Mouse (Mus musculus) CH12.LX (cell line): ENCODE data around the gene Mier3. TPM values are rescaled to one million over a fixed set of nuclear protein-coding genes. Genes with fewer than 3 reads are reported as not detected.

Source experiments
- DNase-seq: peaks from one replicate; pipeline ENCODE4 v3.0.0-alpha.2; 2013; ENCODE audit errors: extremely low read depth
- H3K27ac ChIP-seq: 2 replicates; pipeline ENCODE4 v1.5.1; 2012; ENCODE audit warnings: low read depth, mild to moderate bottlenecking, control low read depth, moderate library complexity; ENCODE audit not compliant: insufficient read depth
- H3K27me3 ChIP-seq: replicated peaks from 2 replicates; pipeline ENCODE3; 2012; ENCODE audit warnings: inconsistent platforms
- H3K36me3 ChIP-seq, 2 experiments: replicated peaks in 1 of 2; 2 replicates each; pipeline versions ENCODE3 to v1.6.1; 2012; ENCODE audit warnings: inconsistent platforms in 1 of 2, low read length in 1 of 2, mild to moderate bottlenecking in 1 of 2, mixed read lengths in 1 of 2, moderate library complexity in 1 of 2; ENCODE audit not compliant: control insufficient read depth in 1 of 2, insufficient read depth in 1 of 2
- H3K4me1 ChIP-seq, 2 experiments: 2 replicates each; pipeline ENCODE4 v1.6.1; 2012; ENCODE audit warnings: inconsistent platforms in 1 of 2, moderate library complexity in 1 of 2; ENCODE audit not compliant: insufficient read depth in 2 of 2, control insufficient read depth in 1 of 2
- H3K4me2 ChIP-seq: 2 replicates; pipeline ENCODE4 v1.6.1; 2012; ENCODE audit warnings: low read depth, mild to moderate bottlenecking, control low read depth; ENCODE audit not compliant: poor library complexity, insufficient read depth, severe bottlenecking
- H3K4me3 ChIP-seq, 3 experiments: fragments of 150-350 bp in 1 of 3; sonication (generic) in 1 of 3; replicated peaks in 1 of 3; 2 replicates each; pipeline versions ENCODE3 to v1.5.1; 2011 to 2012; ENCODE audit warnings: low read depth in 2 of 3, low read length in 2 of 3, mild to moderate bottlenecking in 2 of 3, moderate library complexity in 2 of 3, control low read depth in 1 of 3, improper control_type of control experiment in 1 of 3, inconsistent platforms in 1 of 3, mixed read lengths in 1 of 3; ENCODE audit not compliant: poor library complexity in 1 of 3
- H3K79me2 ChIP-seq: replicated peaks from 2 replicates; pipeline ENCODE4 v1.6.1; 2012; ENCODE audit warnings: mild to moderate bottlenecking, moderate library complexity; ENCODE audit not compliant: control insufficient read depth, poor library complexity, insufficient read depth, severe bottlenecking; ENCODE audit errors: extremely low read depth
- H3K9ac ChIP-seq: 2 replicates; pipeline ENCODE4 v1.6.1; 2012; ENCODE audit warnings: low read depth, mild to moderate bottlenecking, control low read depth, moderate library complexity; ENCODE audit not compliant: insufficient read depth
- H3K9me3 ChIP-seq: replicated peaks from 2 replicates; pipeline ENCODE3; 2012; ENCODE audit warnings: low read length, inconsistent platforms, mixed read lengths
- BHLHE40 ChIP-seq: IDR thresholded peaks from 2 replicates; pipeline ENCODE4 v1.6.1; 2011; ENCODE audit warnings: mild to moderate bottlenecking, low read depth, low read length, improper control_type of control experiment
- CHD1 ChIP-seq: IDR thresholded peaks from 2 replicates; pipeline ENCODE4 v1.6.1; 2012; ENCODE audit warnings: low read depth, low read length, improper control_type of control experiment, inconsistent platforms
- CTCF ChIP-seq, 2 experiments: IDR thresholded peaks in 1 of 2; conservative IDR thresholded peaks in 1 of 2; 2 replicates each; pipeline ENCODE4 v1.5.1; 2011 to 2012; ENCODE audit warnings: low read depth in 2 of 2, low read length in 2 of 2, improper control_type of control experiment in 1 of 2, inconsistent platforms in 1 of 2, mild to moderate bottlenecking in 1 of 2, moderate library complexity in 1 of 2
- ELF1 ChIP-seq: IDR thresholded peaks from 2 replicates; pipeline ENCODE4 v1.6.1; 2014; ENCODE audit warnings: low read depth, mild to moderate bottlenecking, inconsistent platforms, low read length, improper control_type of control experiment
- EP300 ChIP-seq: IDR thresholded peaks from 2 replicates; pipeline ENCODE4 v1.6.1; 2011; ENCODE audit warnings: low read length, improper control_type of control experiment
- HCFC1 ChIP-seq: IDR thresholded peaks from 2 replicates; pipeline ENCODE4 v1.6.1; 2012; ENCODE audit warnings: low read depth, mild to moderate bottlenecking, inconsistent platforms, low read length, improper control_type of control experiment
- IRF4 ChIP-seq: IDR thresholded peaks from 2 replicates; pipeline ENCODE4 v1.6.1; 2014; ENCODE audit warnings: low read depth, mild to moderate bottlenecking, inconsistent platforms, low read length, improper control_type of control experiment
- JUND ChIP-seq: conservative IDR thresholded peaks from 2 replicates; pipeline ENCODE4 v1.6.1; 2011; ENCODE audit warnings: low read depth, low read length, improper control_type of control experiment
- MAFK ChIP-seq: IDR thresholded peaks from 2 replicates; pipeline ENCODE4 v1.6.1; 2011; ENCODE audit warnings: low read length, improper control_type of control experiment; ENCODE audit not compliant: insufficient replicate concordance
- MAZ ChIP-seq: IDR thresholded peaks from 2 replicates; pipeline ENCODE4 v1.6.1; 2012; ENCODE audit warnings: low read depth, mild to moderate bottlenecking, inconsistent platforms, low read length, improper control_type of control experiment, moderate library complexity
- NRF1 ChIP-seq: IDR thresholded peaks from 2 replicates; pipeline ENCODE4 v1.6.1; 2014; ENCODE audit warnings: low read depth, mild to moderate bottlenecking, inconsistent platforms, low read length, improper control_type of control experiment, moderate library complexity
- POLR2A ChIP-seq: IDR thresholded peaks from 2 replicates; pipeline ENCODE4 v1.6.1; 2011; ENCODE audit warnings: low read depth, mild to moderate bottlenecking, improper control_type of control experiment, low read length
- RCOR1 ChIP-seq: conservative IDR thresholded peaks from 2 replicates; pipeline ENCODE4 v1.6.1; 2012; ENCODE audit warnings: low read depth, mild to moderate bottlenecking, inconsistent platforms, low read length, improper control_type of control experiment
- USF1 ChIP-seq: IDR thresholded peaks from 2 replicates; pipeline ENCODE4 v1.6.1; 2014; ENCODE audit warnings: low read depth, mild to moderate bottlenecking, inconsistent platforms, low read length, improper control_type of control experiment
- ZC3H11A ChIP-seq: IDR thresholded peaks from 2 replicates; pipeline ENCODE4 v1.6.1; 2012; ENCODE audit warnings: low read depth, mild to moderate bottlenecking, inconsistent platforms, low read length, improper control_type of control experiment
- ZNF384 ChIP-seq: IDR thresholded peaks from 2 replicates; pipeline ENCODE4 v1.6.1; 2012; ENCODE audit warnings: low read depth, low read length, improper control_type of control experiment, inconsistent platforms
- dilution Hi-C: fragments of 300-500 bp; cut with MboI; formaldehyde crosslinking; loops from 2 replicates; pipeline ENCODE4 v1.14.3; 2020; ENCODE audit warnings: low sequenced_read_pairs; ENCODE audit not compliant: extremely low pct_unique_long_range_greater_than_20kb, extremely low pct_ligation_motif_present
- in situ Hi-C: fragments of 300-500 bp; cut with MboI; formaldehyde crosslinking; loops from 3 replicates; pipeline ENCODE4 v1.14.3; 2019; ENCODE audit warnings: low sequenced_read_pairs, low pct_ligation_motif_present, low pct_unique_long_range_greater_than_20kb, mixed read lengths
- polyA plus RNA-seq: library from polyadenylated mRNA; unstranded; fragments of >175 nt; gene quantifications from 2 replicates; pipeline ENCODE4 v1.2.1, GENCODE M21; 2012; ENCODE audit warnings: low read depth; ENCODE audit not compliant: insufficient read length
- total RNA-seq, 2 experiments: library from RNA; depleted of rRNA; stranded (reverse); fragments of 300-350 nt in 1 of 2; fragments of >200 nt in 1 of 2; gene quantifications; 2 replicates each; pipeline ENCODE4 v1.2.3; 2012 to 2014

Mier3 gene
- total and polyA plus RNA-seq, 3 experiments = 3.3 to 7.3 (median 7.0) TPM

GRCm38 (mm10) chr13:111647279-111647678 is 33.5 kb upstream of the Mier3 start:
- H3K27me3 ChIP-seq = no peaks in the 10 kb centered on the region
- dilution Hi-C loops = no loop called here
- H3K79me2 ChIP-seq = no peaks in the 10 kb centered on the region
- H3K4me3 ChIP-seq = no peak overlapping the region
- no peak overlapping the region for H3K9ac ChIP-seq
- TF ChIP-seq JUND (no peak), ELF1 (no peak), CTCF (conservative IDR thresholded peaks at IDR 0.05 in 1 of 2, IDR thresholded peaks at IDR 0.05 in 1 of 2; ENCODE audit: low read depth in 2 of 2, low read length in 2 of 2) (no peak), MAZ (no peak), NRF1 (no peak), MAFK (no peak), USF1 (no peak)
- TF ChIP-seq, all 38 proteins: peak for 0
- in situ Hi-C loops = no loop called here
- Histone ChIP-seq H3K4me2 (no peak overlapping the region), H3K9me3 (peaks cover 7% of the 10 kb centered on the region), H3K27ac (no peak overlapping the region), H3K4me1 (peaks cover 0 to 15% of the 10 kb centered on the region in 2 experiments; a peak in 2 of 4 replicates), H3K36me3 (no peaks in the 10 kb centered on the region)
- no peak for DNase-seq

- H3K27ac ChIP-seq = no peak overlapping the region
- H3K9ac ChIP-seq = no peak overlapping the region
- no peak overlapping the region for H3K4me2 ChIP-seq
- dilution Hi-C loops (no loop called here), in situ Hi-C loops (no loop called here)
- no peak overlapping the region for H3K4me3 ChIP-seq
- H3K9me3 ChIP-seq = peaks cover 5% of the 10 kb centered on the region
- H3K36me3 ChIP-seq = no peaks in the 10 kb centered on the region
- no peaks in the 10 kb centered on the region for H3K27me3 ChIP-seq
- H3K4me1 ChIP-seq = peaks cover 0 to 14% of the 10 kb centered on the region in 2 experiments; a peak in 2 of 4 replicates
- no peak for DNase-seq
- H3K79me2 ChIP-seq = no peaks in the 10 kb centered on the region
- TF ChIP-seq USF1 (no peak), MAZ (no peak), IRF4 (no peak), EP300 (no peak), HCFC1 (no peak), CHD1 (no peak), ZNF384 (no peak), CTCF (conservative IDR thresholded peaks at IDR 0.05 in 1 of 2, IDR thresholded peaks at IDR 0.05 in 1 of 2; ENCODE audit: low read depth in 2 of 2, low read length in 2 of 2) (no peak), ZC3H11A (no peak), MAFK (no peak), BHLHE40 (no peak), RCOR1 (no peak), POLR2A (no peak), ELF1 (no peak)
Observed at GRCm38 (mm10) chr13:111651020-111651419, 29.8 kb upstream of the Mier3 start.
